Mouse (Mus musculus): ENCODE results near the gene Stx11.

GRCm38 (mm10) chr10:12962238-12962637, 1.9 kb downstream of the Stx11 start:
- TF ChIP-seq POLR2A (IDR thresholded peaks at IDR 0.05; ENCODE audit: borderline replicate concordance, control insufficient read depth, low read depth, low read length) = no peak
- TF ChIP-seq CTCF (IDR thresholded peaks at IDR 0.05; ENCODE audit: control insufficient read depth, insufficient read depth, low read length) = no peak

Data from bone marrow, adult 2 months (tissue).